13 mouse cellular contexts compared by ENCODE assay signal in genomic region chr12:87279879-87280278, GRCm38 (mm10). TPM values are rescaled to one million over a fixed set of nuclear protein-coding genes. Genes with fewer than 3 reads are reported as not detected.
A peak's percentile ranks its signal among the peaks of the same experiment; 100 is the strongest.
DNase-seq lines count a peak whose midpoint lies in the region; TF ChIP-seq lines count a peak whose summit lies in the region.
"Had no signal": no experiment of that assay in that cellular context is flagged by ENCODE, and none has a peak within 500 bp of the region (broad histone marks: within the 10 kb centered on the region; RNA-seq: fewer than 3 reads in every experiment).

No protein-coding gene starts in this region.

- no peaks in the 10 kb centered on the region for H3K27me3 ChIP-seq in cerebellum, adult 2 months (ENCODE audit: control insufficient read depth, insufficient read depth, low read length)
- H3K27me3 ChIP-seq: embryonic facial prominence, embryonic 13.5 days; limb, embryonic 15.5 days had no signal

- no peak overlapping the region for H3K27ac ChIP-seq in cerebellum, adult 2 months (ENCODE audit: insufficient read depth, low read length)
- H3K27ac ChIP-seq: embryonic facial prominence, embryonic 13.5 days; heart, adult 2 months; limb, embryonic 15.5 days; midbrain, embryonic 10.5 days had no signal

- 34% methylated on average over 14 of the region's 14 CpGs for WGBS in cerebellum, adult 2 months
- 62% methylated on average over 14 of the region's 14 CpGs for WGBS in lung, adult 2 months

- no peak for TF ChIP-seq CTCF in cerebellum, adult 2 months (IDR thresholded peaks at IDR 0.05; ENCODE audit: borderline replicate concordance, insufficient read depth, low read depth, low read length)
- TF ChIP-seq CTCF in lung, adult 2 months (IDR thresholded peaks at IDR 0.05; ENCODE audit: insufficient read depth, low read length) = peak; percentile 31; the same call in 1 of the 2 replicates

- DNase-seq in cerebellum, postnatal 10 days = peak; percentile 23 to 27
- no peak for DNase-seq in cerebellum, adult 2 months
- DNase-seq in lung, adult 2 months = no peak
- no peak for DNase-seq in lung, postnatal 25 days (ENCODE audit: low spot score)
- peak; percentile 14 for DNase-seq in kidney, adult 9 months
- DNase-seq in lung, postnatal 14 days = peak; percentile 21
- no peak for DNase-seq in left cerebral cortex, postnatal 4 days
- DNase-seq in left cerebral cortex, adult 8-10 months (ENCODE audit: low spot score in 2 of 2) = no peak
- DNase-seq: cerebellum, adult 11 months; heart, adult 2 months had no signal

- no peaks in the 10 kb centered on the region for H3K4me1 ChIP-seq in cerebellum, adult 2 months (ENCODE audit: control insufficient read depth, insufficient read depth, low read length)
- no peaks in the 10 kb centered on the region for H3K4me1 ChIP-seq in lung, adult 2 months (ENCODE audit: control insufficient read depth, insufficient read depth, low read length)

- H3K4me3 ChIP-seq in cerebellum, adult 2 months (replicated peaks; ENCODE audit: insufficient read depth, low read depth, low read length) = no peak overlapping the region
- H3K4me3 ChIP-seq in lung, adult 2 months (replicated peaks; ENCODE audit: extremely low read depth, low read depth, low read length) = no peak overlapping the region
- H3K4me3 ChIP-seq: embryonic facial prominence, embryonic 13.5 days; heart, adult 2 months; limb, embryonic 15.5 days; midbrain, embryonic 10.5 days had no signal

- intact Hi-C loops in left cerebral cortex, postnatal 4 days (cut with DNase I) = loop anchor here (5.0 to 10.0 kb wide), 2 partner anchors 52 to 155 kb away; no protein-coding TSS in a partner anchor

- TF ChIP-seq POLR2A in cerebellum, adult 2 months (IDR thresholded peaks at IDR 0.05; ENCODE audit: borderline replicate concordance, insufficient read depth, low read length) = no peak
- no peak for TF ChIP-seq POLR2A in lung, adult 2 months (IDR thresholded peaks at IDR 0.05; ENCODE audit: borderline replicate concordance, extremely low read depth, low read depth, low read length)

RNA-seq across cellular contexts. Expression of gene Ahsa1, which starts 13.6 kb away (rescaled TPM):
- polyA plus RNA-seq in cerebellum, adult 2 months (2012; rRNA removed) = 238 and 246 TPM in 2 replicates
- 46.6 and 53.5 TPM in 2 replicates for polyA plus RNA-seq in lung, adult 2 months (2012; rRNA removed)
- total RNA-seq in left cerebral cortex, postnatal 4 days (2021) = 100 to 1,000 TPM; 151 to 156 TPM
- 100 to 1,000 TPM; 129 to 167 (median 149) TPM for total RNA-seq in left cerebral cortex, adult 8-10 months (2022)

RNA-seq across cellular contexts. Expression of gene Vipas39, which starts 13.8 kb away (rescaled TPM):
- 58.2 and 60.3 TPM in 2 replicates for polyA plus RNA-seq in cerebellum, adult 2 months (2012; rRNA removed)
- polyA plus RNA-seq in lung, adult 2 months (2012; rRNA removed) = 17.1 and 23.3 TPM in 2 replicates
- 10 to 100 TPM; 60.5 to 62.8 TPM for total RNA-seq in left cerebral cortex, postnatal 4 days (2021)
- total RNA-seq in left cerebral cortex, adult 8-10 months (2022) = 10 to 100 TPM; 50.5 to 60.0 (median 57.6) TPM

RNA-seq across cellular contexts. Expression of gene Ism2, which starts 19.6 kb away (rescaled TPM):
- 0.21 and 0.26 TPM in 2 replicates for polyA plus RNA-seq in cerebellum, adult 2 months (2012; rRNA removed)
- 0.38 and 0.56 TPM in 2 replicates for polyA plus RNA-seq in lung, adult 2 months (2012; rRNA removed)
- total RNA-seq in left cerebral cortex, postnatal 4 days (2021) = 1 to 10 TPM in 1 of 2 experiments, under 1 TPM in 1; 0.68 to 1.4 TPM
- total RNA-seq in left cerebral cortex, adult 8-10 months (2022) = under 1 TPM; 0.32 to 0.91 (median 0.54) TPM
- total RNA-seq: heart, adult 2 months had no signal

RNA-seq across cellular contexts. Expression of gene Noxred1, which starts 41.3 kb away (rescaled TPM):
- 1.5 and 2.0 TPM in 2 replicates for polyA plus RNA-seq in cerebellum, adult 2 months (2012; rRNA removed)
- polyA plus RNA-seq in lung, adult 2 months (2012; rRNA removed) = 0.31 and 0.91 TPM in 2 replicates
- 1 to 10 TPM; 1.2 to 1.6 TPM for total RNA-seq in left cerebral cortex, postnatal 4 days (2021)
- total RNA-seq in left cerebral cortex, adult 8-10 months (2022) = 1 to 10 TPM in 2 of 4 experiments, under 1 TPM in 2; 0.89 to 1.6 (median 1.0) TPM

Comparison
In these comparisons a context has a peak if more than half of its experiments do, and no peak if none do; other contexts are left out.
1. DNase-seq: peak in cerebellum, postnatal 10 days (2 of 2), kidney, adult 9 months (single experiment) and lung, postnatal 14 days (single experiment); none in cerebellum, adult 2 months (0 of 2), lung, adult 2 months (single experiment), lung, postnatal 25 days (single experiment), left cerebral cortex, postnatal 4 days (single experiment) and left cerebral cortex, adult 8-10 months (0 of 2).